Mouse (Mus musculus) midbrain, postnatal 0 days (tissue): ENCODE data around the gene Ptges3l. TPM values are rescaled to one million over a fixed set of nuclear protein-coding genes. Genes with fewer than 3 reads are reported as not detected.
"Not testable (repeated sequence)": the region's sequence is repeated elsewhere in the genome, so short reads cannot be mapped to it uniquely, and the experiment has no call there.

Experiments used
- ATAC-seq: fragments of 200-750 bp; cut with Nextera tagmentation; 2 replicates; pipeline ENCODE4 v1.8.0; 2017; ENCODE audit warnings: moderate number of reproducible peaks, mild to moderate bottlenecking, moderate TSS enrichment, moderate library complexity; ENCODE audit not compliant: low FRiP score
- DNase-seq: peaks from one replicate; pipeline ENCODE4 v3.0.0-alpha.2; 2015; ENCODE audit warnings: low spot score
- H3K27ac ChIP-seq: fragments of 300-500 bp; sonication (generic); 2 replicates; pipeline ENCODE4 v1.5.1; 2014; ENCODE audit warnings: low read depth, mild to moderate bottlenecking, low read length, mixed read lengths
- H3K27me3 ChIP-seq: fragments of 300-500 bp; sonication (generic); 2 replicates; pipeline ENCODE4 v1.6.1; 2014; ENCODE audit warnings: low read length, control low read depth, mixed read lengths; ENCODE audit not compliant: insufficient read depth
- H3K36me3 ChIP-seq: fragments of 300-500 bp; sonication (generic); 2 replicates; pipeline ENCODE4 v1.6.1; 2014; ENCODE audit warnings: low read length, control low read depth, mixed read lengths; ENCODE audit not compliant: insufficient read depth
- H3K4me1 ChIP-seq: fragments of 300-500 bp; sonication (generic); 2 replicates; pipeline ENCODE4 v1.6.1; 2014; ENCODE audit warnings: mild to moderate bottlenecking, control low read depth, antibody characterized with exemption, low read length, mixed read lengths; ENCODE audit not compliant: insufficient read depth
- H3K4me2 ChIP-seq: fragments of 300-500 bp; sonication (generic); 2 replicates; pipeline ENCODE4 v1.6.1; 2014; ENCODE audit warnings: low read depth, mild to moderate bottlenecking, low read length, mixed read lengths; ENCODE audit not compliant: poor library complexity, severe bottlenecking
- H3K4me3 ChIP-seq: fragments of 300-500 bp; sonication (generic); 2 replicates; pipeline ENCODE4 v1.5.1; 2014; ENCODE audit warnings: low read depth, mild to moderate bottlenecking, low read length, moderate library complexity
- H3K9ac ChIP-seq: fragments of 300-500 bp; sonication (generic); replicated peaks from 2 replicates; pipeline ENCODE4 v1.6.1; 2014; ENCODE audit warnings: mild to moderate bottlenecking, low read length, moderate library complexity, mixed read lengths; ENCODE audit not compliant: poor library complexity, severe bottlenecking
- H3K9me3 ChIP-seq: fragments of 300-500 bp; sonication (generic); 2 replicates; pipeline ENCODE4 v1.6.1; 2016; ENCODE audit warnings: low read length, control low read depth
- CTCF ChIP-seq: IDR thresholded peaks from 2 replicates; pipeline ENCODE4 v1.5.1; 2016; ENCODE audit warnings: antibody characterized with exemption, mild to moderate bottlenecking
- WGBS: fragments of 180-500 bp; shearing (Covaris S2); extraction: QIAGEN DNeasy Blood & Tissue Kit; methylation state at CpG from one replicate; pipeline ENCODE4 v1.1.7; 2014; 5-methylcytosine and 5-hydroxymethylcytosine counted together
- polyA plus RNA-seq: library from polyadenylated mRNA; unstranded; fragments of >200 nt; fragmentation: Nextera tagmentation; extraction: Ambion mirVana; gene quantifications from 2 replicates; pipeline ENCODE4 v1.2.1, GENCODE M21; 2015
- total RNA-seq: library from RNA; depleted of rRNA; stranded (reverse); fragments of >200 nt; gene quantifications from 2 replicates; pipeline ENCODE4 v1.2.3, GENCODE M21; 2014

Gene Ptges3l
- total and polyA plus RNA-seq, 2 experiments from 2014 or later, result 0.66 to 2.9 TPM

DNA sequence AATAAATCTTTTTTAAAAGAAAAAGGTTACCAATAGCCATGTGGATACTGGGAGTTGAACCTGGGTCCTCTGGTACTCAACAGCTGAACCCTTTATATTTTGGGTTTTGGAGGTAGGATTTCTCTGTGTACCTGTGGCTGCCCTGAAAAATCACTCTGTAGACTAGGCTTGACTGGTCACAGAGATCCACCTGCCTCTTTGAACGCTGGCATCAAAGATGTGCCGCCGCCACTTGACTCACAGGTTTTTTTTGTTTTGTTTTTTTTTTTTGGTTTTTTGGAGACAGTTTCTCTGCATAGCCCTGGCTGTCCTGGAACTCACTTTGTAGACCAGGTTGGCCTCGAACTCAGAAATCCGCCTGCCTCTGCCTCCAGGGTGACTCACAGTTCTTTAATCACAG is 22.7 kb upstream of the Ptges3l start:
- ATAC-seq (no peak), DNase-seq (no peak)
- no peak overlapping the region for H3K9ac ChIP-seq
- H3K27ac ChIP-seq, result no peak overlapping the region
- no peak overlapping the region for H3K4me3 ChIP-seq
- TF ChIP-seq CTCF, result no peak
- 0 out of 2 replicates have a peak, but pooled peaks cover 3% of the 10 kb centered on the region for H3K4me1 ChIP-seq
- WGBS, result 87% methylated on average over 5 of the region's 5 CpGs
- no peaks in the 10 kb centered on the region for H3K27me3 ChIP-seq
- H3K36me3 ChIP-seq, result peaks cover 18% of the 10 kb centered on the region
- no peak overlapping the region for H3K4me2 ChIP-seq
- H3K9me3 ChIP-seq, result no peaks in the 10 kb centered on the region

GRCm38 (mm10) chr11:101446860-101447259 is 21.7 kb upstream of the Ptges3l start:
- H3K4me1 ChIP-seq, H3K9me3 ChIP-seq, H3K4me2 ChIP-seq, DNase-seq, H3K27me3 ChIP-seq, H3K27ac ChIP-seq, H3K9ac ChIP-seq, ATAC-seq, H3K4me3 ChIP-seq: not testable (repeated sequence)
- H3K36me3 ChIP-seq, result peaks cover 18% of the 10 kb centered on the region
- WGBS, result 93% methylated on average over 8 of the region's 8 CpGs

DNA sequence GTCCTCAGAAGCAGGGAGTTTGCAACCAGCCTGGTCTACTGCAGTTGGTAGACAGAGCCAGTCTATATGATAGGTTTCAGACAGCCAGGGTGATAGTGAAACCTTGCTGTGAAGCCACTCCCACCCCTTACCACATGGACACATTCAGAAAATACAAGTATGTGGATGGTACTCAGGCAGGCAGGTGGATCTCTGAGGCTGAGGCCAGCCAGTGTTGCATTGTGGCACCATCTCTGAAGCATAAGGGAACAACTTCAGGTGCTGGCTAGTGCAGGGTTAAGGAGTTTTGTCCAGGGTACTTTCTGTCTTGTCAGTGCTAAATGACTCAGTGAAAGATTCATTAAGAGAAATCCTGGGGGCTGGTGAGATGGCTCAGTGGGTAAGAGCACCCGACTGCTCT is 21.2 kb upstream of the Ptges3l start:
- H3K9me3 ChIP-seq, result no peaks in the 10 kb centered on the region
- no peak overlapping the region for H3K4me2 ChIP-seq
- ATAC-seq (no peak), DNase-seq (no peak)
- TF ChIP-seq CTCF, result no peak
- H3K4me3 ChIP-seq, result no peak overlapping the region
- 0 out of 2 replicates have a peak, but pooled peaks cover 3% of the 10 kb centered on the region for H3K4me1 ChIP-seq
- H3K27me3 ChIP-seq, result no peaks in the 10 kb centered on the region
- H3K9ac ChIP-seq, result no peak overlapping the region
- 93% methylated on average over 1 of the region's 1 CpGs for WGBS
- no peak overlapping the region for H3K27ac ChIP-seq
- peaks cover 18% of the 10 kb centered on the region for H3K36me3 ChIP-seq

DNA sequence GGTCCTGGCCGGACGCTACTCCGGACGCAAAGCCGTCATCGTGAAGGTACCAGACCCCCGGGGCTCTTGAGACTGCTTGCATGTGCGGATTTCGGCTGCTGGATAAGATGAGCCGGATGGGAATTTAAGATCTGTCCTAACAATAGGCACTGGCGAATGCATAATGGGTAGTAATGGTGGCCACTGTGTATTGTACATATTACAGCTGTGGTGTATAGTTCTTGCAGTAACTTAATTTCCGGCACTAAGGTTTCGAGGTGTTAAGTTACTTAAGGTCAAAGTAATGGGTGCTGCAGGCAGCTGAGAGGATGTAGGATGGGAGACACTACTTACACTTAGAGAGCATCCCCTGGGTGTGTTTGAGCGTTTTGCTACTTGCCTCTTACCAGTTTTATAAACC is 17.6 kb upstream of the Ptges3l start:
- Histone ChIP-seq H3K4me2 (peak overlapping the region; percentile 73), H3K4me1 (0 out of 2 replicates have a peak, but pooled peaks cover 3% of the 10 kb centered on the region), H3K36me3 (peaks cover 18% of the 10 kb centered on the region), H3K27me3 (no peaks in the 10 kb centered on the region), H3K9me3 (no peaks in the 10 kb centered on the region), H3K9ac (peak overlapping the region; percentile 93), H3K4me3 (peak overlapping the region; percentile 76), H3K27ac (peak overlapping the region; percentile 91)
- no peak for TF ChIP-seq CTCF
- no peak; the same call in 1 of the 2 replicates for ATAC-seq
- 2% methylated on average over 14 of the region's 14 CpGs for WGBS
- no peak for DNase-seq

DNA sequence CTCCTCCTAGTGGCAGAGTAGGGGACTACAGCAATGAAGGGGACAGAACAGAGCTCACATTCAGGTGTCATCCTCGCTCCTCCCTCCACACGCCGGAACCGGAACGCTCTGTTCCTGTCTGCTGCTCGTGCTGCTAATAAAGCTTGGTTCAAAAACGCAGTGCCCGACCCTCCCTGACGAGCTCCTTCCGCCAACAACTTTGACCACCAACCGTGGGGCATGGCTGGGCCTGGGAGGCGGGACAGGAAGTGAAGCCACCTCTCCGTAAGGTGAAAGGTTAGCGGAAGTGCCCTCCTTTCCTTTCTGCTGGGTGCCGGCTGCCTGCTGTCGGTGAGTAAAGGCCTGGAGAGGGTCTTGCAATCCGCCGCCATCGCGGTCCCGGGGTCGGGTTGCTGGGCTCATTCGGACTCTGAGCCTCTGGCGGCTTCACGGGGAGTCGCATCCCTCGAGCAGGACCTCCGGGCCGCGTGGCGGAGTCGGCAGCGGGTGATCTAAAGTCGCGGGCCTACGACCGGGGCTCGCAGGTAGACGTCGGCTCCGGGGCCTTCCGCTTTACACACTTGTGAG is 17.1 kb upstream of the Ptges3l start, which contains the start of gene Rpl27:
Gene Rpl27, plus strand, starts transcription at position 172 of the 567 bp plus-strand sequence.
- DNase-seq (peak; percentile 99), ATAC-seq (peak; percentile 97)
- peak within 1 kb of the TSS; percentile 93 for H3K9ac ChIP-seq
- H3K36me3 ChIP-seq, result peaks cover 18% of the 10 kb centered on the region
- H3K27me3 ChIP-seq, result no peaks in the 10 kb centered on the region
- TF ChIP-seq CTCF, result peak; percentile 90
- H3K9me3 ChIP-seq, result no peaks in the 10 kb centered on the region
- H3K4me2 ChIP-seq, result peak within 1 kb of the TSS; percentile 73
- peak within 1 kb of the TSS; percentile 91 for H3K27ac ChIP-seq
- under 1% methylated on average over 42 of the region's 42 CpGs for WGBS
- 0 out of 2 replicates have a peak, but pooled peaks cover 3% of the 10 kb centered on the region for H3K4me1 ChIP-seq
- H3K4me3 ChIP-seq, result peak within 1 kb of the TSS; percentile 76

GRCm38 (mm10) chr11:101441450-101442126 is 16.5 kb upstream of the Ptges3l start:
- not testable (repeated sequence) for H3K27ac ChIP-seq, H3K27me3 ChIP-seq, ATAC-seq, H3K9me3 ChIP-seq, H3K4me1 ChIP-seq, DNase-seq, H3K9ac ChIP-seq
- Histone ChIP-seq H3K4me2 (peak overlapping the region; percentile 42), H3K36me3 (peaks cover 18% of the 10 kb centered on the region), H3K4me3 (peak overlapping the region; percentile 16; the same call in 1 of the 2 replicates)
- WGBS, result 40% methylated on average over 15 of the region's 15 CpGs

DNA sequence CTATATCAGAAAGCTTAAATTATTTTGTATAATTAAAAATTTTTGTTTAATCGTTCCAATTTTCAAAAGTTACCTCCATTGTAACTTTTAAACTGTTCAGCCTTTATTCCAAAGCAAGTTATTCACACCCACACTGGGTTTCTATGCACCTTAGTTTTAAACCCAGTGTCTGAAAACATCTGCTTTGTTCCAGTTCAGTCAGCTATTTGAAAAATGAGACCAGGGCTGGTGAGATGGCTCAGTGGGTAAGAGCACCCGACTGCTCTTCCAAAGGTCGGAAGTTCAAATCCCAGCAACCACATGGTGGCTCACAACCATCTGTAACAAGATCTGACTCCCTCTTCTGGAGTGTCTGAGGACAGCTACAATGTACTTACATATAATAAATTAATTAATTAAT is 12.9 kb upstream of the Ptges3l start:
- H3K9ac ChIP-seq, DNase-seq, H3K4me3 ChIP-seq, H3K27me3 ChIP-seq, H3K4me2 ChIP-seq, H3K4me1 ChIP-seq, H3K27ac ChIP-seq, ATAC-seq, H3K9me3 ChIP-seq: not testable (repeated sequence)
- WGBS, result 54% methylated on average over 3 of the region's 3 CpGs
- H3K36me3 ChIP-seq, result peaks cover 22% of the 10 kb centered on the region
